Mouse (Mus musculus) spleen, postnatal 4 days (tissue): ENCODE data around the gene Gm6096.

ENCODE experiments used
- DNase-seq, 2 experiments: peaks; one replicate each; pipeline ENCODE4 v3.0.0; 2022; ENCODE audit warnings: low spot score in 2 of 2

The Gm6096 gene

DNA sequence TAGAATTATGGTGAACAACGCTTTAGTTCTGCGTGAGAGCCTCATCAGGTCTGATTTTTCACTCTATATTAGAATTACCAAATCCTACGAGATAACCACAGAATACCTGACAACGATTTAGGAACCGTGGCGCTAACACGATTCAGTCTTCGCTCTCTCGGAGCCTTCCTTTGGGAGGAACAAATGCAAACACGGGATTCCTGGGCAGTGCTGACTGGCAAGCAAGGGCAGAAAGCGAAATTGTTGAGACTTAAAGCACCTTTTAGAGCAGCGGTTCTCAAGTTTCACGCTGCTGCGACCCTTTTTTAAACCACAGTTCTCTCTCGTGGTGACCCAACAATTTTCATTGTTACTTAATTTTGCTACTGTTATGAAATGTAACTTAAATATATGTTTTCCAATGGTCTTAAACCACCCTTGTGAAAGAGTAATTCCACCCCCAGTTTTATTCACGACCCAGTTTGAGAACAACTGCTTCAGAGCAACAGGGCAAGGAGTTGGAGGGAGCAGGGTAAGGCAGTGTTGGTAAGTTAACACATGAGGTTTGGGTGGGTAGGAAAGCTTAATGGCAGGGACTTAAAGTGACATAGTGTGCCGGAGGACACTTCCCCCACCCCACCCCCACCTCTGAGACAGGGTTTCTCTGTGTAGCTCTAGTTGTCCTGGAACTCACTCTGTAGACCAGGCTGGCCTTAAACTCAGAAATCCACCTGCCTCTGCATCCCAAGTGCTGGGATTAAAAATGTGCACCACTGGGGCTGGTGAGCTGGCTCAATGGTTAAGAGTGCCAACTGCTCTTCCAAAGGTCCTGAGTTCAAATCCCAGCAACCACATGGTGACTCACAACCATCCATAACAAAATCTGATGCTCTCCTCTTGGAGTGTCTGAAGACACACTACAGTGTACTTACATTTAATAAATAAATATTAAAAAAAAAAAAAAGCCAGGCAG lies 16.0 kb upstream of the Gm6096 start:
- no peak for DNase-seq

DNA sequence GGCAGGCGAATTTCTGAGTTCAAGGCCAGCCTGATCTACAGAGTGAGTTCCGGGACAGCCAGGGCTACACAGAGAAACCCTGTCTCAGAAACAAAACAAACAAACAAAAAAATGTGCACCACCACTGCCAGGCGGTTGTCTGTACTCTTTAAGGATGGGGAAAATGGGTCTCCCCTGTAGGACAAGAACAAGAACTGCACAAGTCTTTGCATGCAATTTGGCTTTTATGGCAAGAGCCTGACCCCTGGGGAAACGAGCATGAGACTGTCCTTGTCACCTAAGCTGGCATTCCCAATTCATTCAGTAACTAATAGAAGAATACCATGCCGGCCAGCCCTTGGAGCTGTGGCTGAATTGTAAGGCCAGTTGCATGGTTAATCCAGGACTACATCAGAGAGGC lies 15.2 kb upstream of the Gm6096 start:
- DNase-seq: no peak

DNA sequence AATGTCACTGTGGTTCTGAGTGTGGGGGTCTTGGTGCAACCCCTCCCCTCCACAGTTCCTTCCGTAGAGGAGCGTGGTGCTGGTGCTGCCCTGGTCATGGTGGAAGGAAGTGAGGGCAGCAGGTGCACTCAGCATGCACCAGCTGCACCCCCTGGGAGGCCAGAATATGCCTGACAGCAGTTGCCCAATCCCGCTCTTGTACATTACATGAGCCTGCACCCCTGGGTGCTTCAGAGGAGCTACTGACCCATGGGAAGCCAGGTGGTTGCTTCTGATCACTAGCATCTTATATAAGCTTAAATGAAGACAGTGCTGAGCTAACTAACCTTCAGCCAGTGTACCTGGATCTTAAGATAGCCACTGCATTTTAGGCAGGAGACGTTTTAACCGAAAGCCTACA lies 12.8 kb upstream of the Gm6096 start:
- no peak for DNase-seq

DNA sequence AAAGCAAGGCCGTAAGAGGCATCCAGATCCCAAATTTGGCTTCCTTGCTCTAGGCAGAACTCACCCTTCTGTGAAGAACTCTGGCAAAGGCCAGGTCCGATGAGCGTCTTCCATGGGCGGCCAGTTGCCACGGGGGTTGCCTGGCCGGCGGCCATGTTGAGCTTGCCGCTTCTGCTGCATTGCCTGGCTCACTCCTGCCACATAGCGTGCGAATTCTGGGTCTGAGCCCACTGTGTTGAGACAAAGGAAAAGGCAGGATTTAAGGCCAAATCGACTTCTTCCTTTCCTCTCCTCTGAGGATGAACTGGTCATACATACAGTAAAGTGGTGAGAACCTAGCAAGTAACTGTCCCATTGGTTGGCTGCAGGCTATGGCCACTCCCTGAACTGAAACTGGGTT lies 8.7 kb upstream of the Gm6096 start:
- DNase-seq: no peak

DNA sequence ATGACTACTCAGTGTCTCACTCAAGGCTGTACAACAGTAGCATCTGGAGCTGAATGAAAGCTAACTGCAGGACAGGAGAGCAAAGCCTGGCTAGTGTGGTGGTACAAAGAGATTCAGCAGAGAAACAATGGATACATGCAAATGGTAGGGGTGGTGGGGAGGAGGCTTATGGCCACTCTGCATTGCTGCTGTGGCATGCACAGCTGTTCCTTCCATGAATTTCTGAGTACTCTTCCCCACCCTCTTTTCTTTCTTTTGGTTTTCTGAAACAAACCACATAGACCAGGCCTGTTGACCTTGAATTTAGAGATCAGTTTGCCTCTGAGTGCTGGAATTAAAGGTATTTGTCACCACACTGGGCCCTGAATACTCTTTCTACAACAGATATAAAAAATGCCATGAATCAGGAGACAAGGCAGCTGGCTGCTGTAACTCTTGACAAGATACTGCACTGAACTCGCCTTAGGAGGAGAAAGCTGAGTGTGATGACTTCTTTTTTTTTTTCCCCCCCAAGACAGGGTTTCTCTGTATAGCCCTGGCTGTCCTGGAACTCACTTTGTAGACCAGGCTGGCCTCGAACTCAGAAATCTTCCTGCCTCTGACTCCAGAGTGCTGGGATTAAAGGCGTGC lies 3.9 kb upstream of the Gm6096 start:
- no peak for DNase-seq

DNA sequence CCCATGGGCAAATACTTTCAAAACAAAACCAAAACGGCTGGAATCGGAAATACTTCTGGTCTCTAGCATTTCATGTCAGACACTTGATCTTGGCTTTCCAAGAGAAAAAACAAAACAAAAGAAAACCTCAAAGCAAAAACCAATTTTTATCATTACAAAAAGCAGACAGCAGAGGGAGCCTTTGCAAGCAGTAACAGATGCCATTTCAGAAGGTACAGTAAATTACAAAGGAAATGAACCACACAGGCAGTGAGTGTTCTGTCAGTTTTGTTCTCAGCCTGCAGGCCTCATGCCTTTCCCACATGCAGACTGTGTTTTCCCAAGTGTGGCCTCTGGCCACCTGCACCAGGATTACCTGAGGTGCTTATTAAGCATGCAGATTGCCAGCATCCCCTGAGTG lies 1.2 kb downstream of the Gm6096 start:
- DNase-seq: no peak

DNA sequence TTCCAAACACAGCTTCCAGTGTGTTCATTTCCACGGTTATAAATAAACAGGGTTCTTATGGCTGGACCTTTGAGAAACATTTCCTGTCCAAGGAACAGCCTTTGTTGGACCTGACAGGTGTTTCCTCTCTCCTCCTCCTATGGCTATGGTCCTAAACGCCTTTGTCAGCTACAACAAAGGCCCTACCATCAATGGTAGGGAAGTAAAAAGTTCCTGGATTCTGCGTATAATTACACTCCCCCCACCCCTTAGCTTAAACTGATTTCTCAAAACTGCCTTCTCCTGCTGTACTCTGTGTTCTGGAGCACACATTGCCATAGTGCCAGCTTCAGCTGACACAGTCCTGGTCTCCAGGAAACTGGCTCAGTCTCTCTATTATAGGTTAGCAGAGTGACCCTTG lies 4.3 kb downstream of the Gm6096 start:
- no peak for DNase-seq

DNA sequence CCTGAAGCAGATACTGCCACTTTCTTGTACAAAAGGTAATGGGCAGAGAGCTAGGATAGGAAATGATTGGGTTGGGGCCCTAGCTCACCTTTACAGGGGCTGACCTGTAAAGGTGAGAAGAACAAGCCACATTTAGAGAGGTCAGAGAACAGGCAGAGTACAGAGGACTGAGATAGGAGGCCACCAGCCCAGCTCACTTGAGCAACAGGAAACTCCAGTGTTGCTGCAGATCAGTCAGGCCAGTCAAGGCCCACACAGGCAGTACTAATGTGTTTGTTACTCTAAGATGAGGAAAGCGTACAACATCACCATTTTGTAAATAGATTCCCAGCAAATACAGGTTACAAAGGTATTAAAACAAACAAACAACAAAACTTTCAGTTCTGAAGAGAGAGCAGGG lies 5.1 kb downstream of the Gm6096 start:
- no peak for DNase-seq

DNA sequence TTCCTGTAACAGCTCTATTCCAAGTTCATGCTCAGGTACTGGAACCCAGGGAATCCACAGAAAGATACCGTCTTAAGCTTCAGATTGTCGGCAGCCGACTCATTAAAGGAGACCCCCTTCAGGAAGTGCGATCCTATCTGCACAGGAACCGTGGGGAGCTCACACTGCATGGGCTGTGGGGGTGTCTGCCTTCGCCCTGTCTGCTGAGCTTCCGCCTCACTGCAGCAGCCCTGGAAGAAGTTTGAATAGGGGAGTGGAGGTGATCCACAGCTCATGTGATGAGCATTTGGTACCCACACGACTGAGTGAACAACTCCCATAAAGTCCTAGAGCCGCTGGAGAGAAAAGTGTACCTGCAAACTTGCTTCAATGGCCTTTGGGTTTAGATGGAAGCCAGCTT lies 6.4 kb downstream of the Gm6096 start:
- DNase-seq: no peak

DNA sequence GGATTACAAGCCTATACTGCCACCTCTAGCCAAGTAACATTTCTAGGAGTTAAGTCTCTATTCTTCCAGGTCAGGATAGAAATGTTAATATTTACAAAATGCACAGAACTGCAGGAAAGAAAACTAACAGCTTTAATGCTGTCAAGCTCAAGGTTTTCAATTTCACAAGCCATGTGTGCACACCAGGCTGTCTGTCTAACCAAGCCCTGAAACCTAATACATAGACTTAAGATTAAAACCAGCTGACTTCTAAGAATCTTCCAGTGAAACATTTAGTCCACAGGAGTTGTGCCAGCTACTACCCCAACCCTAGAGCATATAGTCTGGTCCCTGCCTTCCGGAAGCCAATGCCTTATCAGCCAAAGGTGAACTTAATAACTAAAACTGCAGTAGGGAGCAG lies 7.6 kb downstream of the Gm6096 start:
- no peak for DNase-seq

DNA sequence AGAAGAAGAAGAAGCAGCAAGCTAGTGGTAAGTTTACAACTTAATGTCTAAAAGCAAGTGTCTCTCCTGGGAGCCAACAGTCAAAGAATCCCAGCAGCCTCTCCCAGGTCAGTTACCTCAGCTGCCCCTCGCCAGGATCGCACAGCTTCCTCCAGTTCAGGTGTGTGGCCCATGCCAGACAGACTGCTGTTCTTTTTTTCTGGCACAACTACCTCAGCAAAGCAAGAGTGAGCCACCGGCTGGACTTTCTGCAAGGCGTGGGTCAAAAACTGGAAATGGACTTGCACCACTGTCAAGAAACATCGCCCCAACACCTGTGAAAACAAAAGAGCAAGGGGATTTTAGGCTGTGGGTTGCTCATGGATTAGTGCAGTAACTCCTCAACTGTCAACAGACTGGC lies 12.6 kb downstream of the Gm6096 start:
- DNase-seq: no peak

DNA sequence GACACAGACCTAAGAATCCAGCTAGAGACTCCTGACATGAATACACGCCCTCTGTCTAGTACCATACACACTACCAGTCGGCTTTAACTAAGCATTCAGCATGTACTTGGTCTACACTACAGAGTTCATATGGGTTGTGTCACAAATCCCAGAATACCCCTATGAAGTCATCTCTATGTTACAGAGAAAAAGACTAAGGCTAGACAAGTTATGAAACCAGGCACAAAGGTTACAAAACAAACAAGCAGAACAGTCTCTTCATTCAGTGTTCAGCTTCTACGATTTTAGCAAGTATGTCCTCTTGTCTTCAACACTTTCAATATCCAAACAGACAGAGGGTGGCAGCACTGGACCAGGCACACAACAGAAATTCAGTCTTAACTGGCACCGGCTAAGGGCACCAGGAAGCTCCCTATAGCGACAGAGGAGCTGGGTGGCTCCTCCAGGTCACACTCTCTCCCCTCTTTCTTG lies 15.1 kb downstream of the Gm6096 start:
- DNase-seq: peak; percentile 49 to 71

DNA sequence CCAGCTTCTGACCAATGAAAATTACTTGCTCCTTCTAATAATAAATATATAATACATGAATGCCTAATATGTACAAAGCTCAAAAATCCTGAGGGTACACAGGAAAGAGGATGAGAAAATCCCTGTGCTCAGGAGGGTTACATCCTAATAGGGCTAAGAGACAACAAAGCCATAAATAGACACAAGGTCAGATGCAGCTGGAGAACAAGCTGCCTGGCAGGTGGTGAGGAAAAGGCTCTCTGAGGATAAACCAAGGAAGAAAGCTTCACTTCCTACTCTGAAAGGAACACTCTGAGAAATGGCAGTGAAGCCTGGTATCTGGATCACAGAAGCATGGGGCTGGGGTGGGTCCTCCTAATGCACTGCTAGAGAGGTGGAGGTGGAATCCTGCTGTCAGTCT lies 15.6 kb downstream of the Gm6096 start:
- DNase-seq: no peak

DNA sequence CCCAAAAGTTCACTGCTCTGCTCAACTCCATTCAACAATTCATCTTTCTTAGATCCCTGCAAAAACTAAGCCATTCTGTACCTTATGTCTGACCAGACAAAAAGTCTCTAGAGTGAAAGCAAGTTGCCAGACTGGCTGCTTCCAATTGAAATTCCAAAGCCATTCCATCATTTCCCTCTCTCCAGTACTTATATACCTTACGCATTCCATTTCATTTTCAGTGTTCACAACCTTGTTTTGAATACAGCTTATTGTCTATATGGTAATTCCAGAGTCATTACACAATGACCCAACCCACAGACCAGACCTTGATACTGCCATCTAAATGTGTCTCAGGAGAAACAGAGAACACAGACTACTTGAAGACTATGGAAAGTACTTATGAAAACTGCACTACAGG lies 17.6 kb downstream of the Gm6096 start:
- no peak for DNase-seq

DNA sequence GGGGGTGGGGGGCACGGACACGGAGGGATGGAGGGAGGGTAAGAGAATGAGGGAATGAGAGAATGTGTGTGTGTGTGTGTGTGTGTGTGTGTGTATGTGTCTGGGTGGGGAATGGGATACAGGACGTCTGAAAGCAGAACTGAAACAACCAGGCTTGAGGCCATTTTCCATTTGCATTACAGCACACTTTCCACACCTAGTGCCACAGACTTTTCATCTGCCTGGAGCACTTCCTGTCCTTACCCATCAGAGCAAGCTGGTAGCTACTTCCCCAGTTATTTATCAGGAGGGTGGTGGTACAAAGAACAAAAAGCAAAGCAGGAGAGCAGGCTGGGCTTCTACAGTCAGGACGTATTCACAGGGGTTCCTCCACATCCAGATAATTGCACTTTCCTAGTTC lies 21.6 kb downstream of the Gm6096 start:
- no peak for DNase-seq

DNA sequence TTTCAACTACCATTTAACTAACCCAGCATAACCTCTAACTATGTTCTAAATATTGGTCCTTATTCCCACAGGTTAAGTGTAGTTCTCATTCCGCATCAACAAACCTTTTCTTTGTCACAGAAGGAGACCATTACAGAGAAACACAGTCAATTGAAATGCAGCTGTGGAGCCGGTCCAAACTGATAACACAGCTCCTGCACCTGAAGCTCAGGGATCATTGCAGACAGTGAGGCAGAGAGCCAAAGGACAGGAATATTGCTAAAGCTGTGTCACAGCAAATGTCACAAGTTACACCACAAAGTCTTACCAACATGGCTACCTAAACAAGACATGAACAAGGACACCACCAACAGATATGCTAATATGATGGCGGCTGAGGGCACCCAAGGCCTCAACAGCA lies 25.2 kb downstream of the Gm6096 start:
- DNase-seq: no peak

DNA sequence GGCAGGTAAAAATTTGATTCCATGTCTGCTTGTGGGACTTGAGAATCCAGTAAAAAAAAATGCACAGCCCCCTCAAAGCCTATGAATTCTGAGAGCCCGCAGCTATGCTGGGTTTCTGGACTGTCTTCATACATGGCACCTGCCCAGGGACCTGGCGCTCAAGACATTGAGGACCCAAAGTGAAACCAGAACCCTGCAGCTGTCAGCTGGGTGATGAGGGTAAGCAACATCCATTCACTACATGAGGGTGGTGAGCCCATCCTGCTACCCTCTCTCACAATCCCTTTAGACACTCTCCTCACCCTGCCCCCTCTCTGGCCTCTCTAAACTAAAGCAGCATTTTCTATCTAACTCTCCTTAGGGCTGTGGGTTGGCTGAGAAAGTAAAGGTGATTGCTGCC lies 26.8 kb downstream of the Gm6096 start:
- no peak for DNase-seq

DNA sequence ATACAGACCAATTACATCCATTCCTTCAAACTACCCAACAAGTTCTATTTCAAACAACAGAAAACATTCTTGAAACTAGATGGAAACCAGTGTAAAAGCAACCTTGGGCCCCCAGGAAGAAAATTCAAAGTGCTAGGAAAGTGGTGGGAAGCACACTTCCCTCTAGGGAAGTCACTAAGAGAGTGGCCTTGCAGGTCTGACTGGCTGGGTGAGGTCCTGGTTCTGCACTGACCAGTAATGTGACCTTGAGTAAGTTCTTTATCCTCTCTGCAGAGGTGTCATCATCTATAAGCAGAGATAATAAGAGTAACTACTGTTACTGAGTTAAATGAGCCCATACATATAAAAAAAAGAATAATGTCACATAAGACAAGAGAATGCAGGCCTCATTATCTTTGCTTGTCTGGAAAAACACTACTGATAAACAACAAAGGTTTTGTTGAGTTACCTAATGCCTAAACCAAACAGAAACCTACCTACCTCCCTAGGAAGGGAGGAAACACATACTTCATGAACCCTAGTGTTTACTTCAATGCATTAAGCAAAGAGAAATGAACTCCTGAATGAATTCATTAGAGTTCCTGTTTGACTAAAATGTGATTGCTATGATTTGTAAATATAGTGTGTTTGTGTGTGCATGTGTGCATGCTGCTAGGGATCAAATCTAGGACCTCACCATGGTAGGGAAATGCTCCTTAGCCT lies 39.8 kb downstream of the Gm6096 start:
- DNase-seq: no peak

DNA sequence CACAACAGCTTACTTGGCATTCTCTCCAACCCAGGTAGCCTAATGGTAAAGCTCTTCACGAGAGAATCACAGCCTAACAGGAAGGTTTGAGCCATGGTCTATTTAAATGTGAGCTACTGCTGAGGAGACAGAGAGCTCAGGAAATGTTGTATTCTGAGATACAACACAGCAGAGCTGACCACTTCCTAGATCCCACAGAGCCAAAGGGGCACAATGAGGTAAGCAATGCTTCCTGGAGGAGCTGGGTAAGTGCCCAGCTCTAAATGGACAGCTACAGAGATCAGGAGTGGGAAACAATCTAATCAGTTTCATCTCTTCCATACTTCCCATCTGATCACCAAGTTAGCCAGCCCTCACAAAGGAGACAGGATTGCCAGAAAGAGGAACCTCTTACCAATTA lies 40.4 kb downstream of the Gm6096 start:
- no peak for DNase-seq

DNA sequence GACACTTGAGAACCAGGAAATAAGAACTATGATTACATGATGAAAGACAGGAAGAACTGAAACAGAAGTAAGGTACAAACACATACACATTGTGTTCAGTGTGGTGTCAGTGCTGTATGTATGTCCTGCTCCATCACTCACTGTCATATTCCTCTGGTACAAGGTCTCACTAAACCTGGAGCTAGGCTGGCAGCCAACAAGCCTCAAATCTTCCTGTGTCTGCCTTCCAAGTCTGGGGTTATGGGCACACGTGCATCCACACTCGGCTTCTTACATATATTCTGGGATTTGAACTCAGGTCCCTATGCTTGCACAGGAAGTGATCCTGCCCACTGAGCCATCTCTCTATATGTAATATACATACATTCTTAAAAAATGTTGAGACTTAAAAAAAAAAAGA lies 41.8 kb downstream of the Gm6096 start:
- DNase-seq: no peak

DNA sequence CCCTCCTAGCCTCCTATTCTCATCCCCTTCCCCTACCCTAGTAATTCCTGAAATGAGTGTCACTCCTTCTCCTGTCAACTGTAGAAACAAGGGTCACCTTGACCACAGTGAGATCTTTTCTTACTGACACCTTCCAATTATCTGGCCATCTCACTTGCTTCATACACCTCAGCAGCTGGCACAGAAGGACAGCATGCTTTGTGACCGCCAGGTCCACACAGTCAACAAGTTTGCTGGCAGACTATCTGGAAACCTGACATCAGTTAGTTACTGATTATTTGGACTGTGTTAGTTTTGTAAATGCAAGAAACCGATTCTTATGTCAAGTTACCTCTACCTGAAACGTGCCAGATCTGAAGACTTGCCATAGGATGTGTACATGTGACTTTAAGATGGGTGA lies 45.3 kb downstream of the Gm6096 start:
- no peak for DNase-seq

DNA sequence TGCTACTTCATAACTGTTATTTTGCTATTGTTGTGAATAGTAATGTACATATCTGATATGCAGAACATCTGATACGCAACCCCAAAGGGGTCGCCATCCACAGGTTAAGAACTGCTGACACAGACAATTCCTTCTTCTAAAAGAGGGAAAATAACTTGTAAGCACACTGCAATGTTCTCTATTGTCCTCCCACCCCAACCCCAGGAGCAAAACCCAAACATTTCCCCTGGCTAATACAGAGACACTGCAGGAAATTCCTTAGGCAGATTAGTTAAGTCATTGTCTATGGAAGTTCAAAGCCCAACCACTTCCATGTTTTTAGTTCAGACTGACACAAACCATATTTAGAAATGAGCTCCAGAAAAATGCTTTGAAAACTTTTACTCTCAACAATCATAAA lies 48.0 kb downstream of the Gm6096 start:
- DNase-seq: no peak
